Mouse (Mus musculus) cortical plate, adult 2 months (tissue): Measurements from ENCODE around the gene Acadm.

ENCODE experiments used
- CTCF ChIP-seq: fragments of 200-500 bp; IDR thresholded peaks from 2 replicates; pipeline ENCODE4 v1.5.1; 2011; ENCODE audit warnings: mild to moderate bottlenecking, control low read depth, low read length; ENCODE audit not compliant: insufficient read depth; ENCODE audit errors: extremely low read depth
- POLR2A ChIP-seq: fragments of 200-500 bp; IDR thresholded peaks from 2 replicates; pipeline ENCODE4 v1.6.1; 2011; ENCODE audit warnings: mild to moderate bottlenecking, low read length, control low read depth; ENCODE audit not compliant: insufficient read depth; ENCODE audit errors: extremely low read depth

GRCm38 (mm10) chr3:153984428-153985340 lies 40.3 kb upstream of the Acadm start:
- TF ChIP-seq POLR2A: no peak
- peak; percentile 66 for TF ChIP-seq CTCF
